Mouse (Mus musculus) small intestine, adult 2 months (tissue): ENCODE measurements around the gene Dst.

Source experiments
- CTCF ChIP-seq: fragments of 200-500 bp; IDR thresholded peaks from 2 replicates; pipeline ENCODE4 v1.5.1; 2012; ENCODE audit warnings: low read depth, mild to moderate bottlenecking, control low read depth, inconsistent platforms, low read length, moderate library complexity, mixed read lengths; ENCODE audit not compliant: insufficient replicate concordance, insufficient read length; ENCODE audit errors: extremely low read depth
- POLR2A ChIP-seq: fragments of 200-500 bp; IDR thresholded peaks from 2 replicates; pipeline ENCODE4 v1.6.1; 2012; ENCODE audit warnings: low read depth, mild to moderate bottlenecking, control low read depth, inconsistent platforms, low read length, moderate library complexity

DNA sequence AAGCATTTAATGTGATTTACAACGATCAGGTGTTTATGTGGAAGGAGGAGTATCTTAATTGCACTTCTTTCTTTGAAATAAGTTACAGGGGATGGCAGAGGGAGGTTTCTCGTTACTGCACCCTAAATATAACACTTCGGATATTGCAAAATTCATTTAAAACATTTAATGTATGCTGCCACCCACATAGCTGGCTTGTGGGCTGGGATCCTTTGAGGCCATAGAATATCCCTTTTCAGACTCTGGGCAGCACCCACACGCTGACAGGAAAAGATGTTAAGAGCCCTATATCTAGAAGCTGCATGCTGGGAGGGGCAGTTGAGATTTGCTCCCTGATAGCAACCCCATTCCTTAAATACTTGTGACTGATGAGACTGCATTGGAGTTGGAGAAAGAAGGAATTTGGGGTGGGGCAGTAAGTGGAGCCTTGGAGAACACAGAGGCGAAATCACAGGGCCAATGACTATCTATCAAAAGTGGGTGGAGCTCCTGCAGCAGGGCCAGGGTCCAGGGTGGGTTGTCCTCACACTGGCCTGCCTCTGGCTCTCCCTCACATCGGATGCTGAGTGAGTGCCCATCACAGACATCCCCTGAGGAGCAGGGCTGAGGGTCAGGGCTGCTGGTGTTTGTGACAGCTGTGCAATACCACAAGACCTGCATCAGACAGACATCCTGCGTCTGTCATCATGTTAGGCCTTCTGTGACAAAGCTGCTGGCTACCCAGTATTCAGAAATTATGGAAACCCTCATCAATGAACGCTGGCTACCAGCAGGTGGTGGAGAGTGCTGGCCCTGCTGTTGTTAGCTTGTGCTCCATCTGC, 133.1 kb downstream of the Dst start:
- TF ChIP-seq CTCF (no peak), POLR2A (no peak)
